Mouse (Mus musculus) midbrain, embryonic 11.5 days (tissue): ENCODE data around the gene Cbx5. TPM values are rescaled to one million over a fixed set of nuclear protein-coding genes. Genes with fewer than 3 reads are reported as not detected.

Experiments used
- ATAC-seq: fragments of 200-750 bp; cut with Nextera tagmentation; 2 replicates; pipeline ENCODE4 v1.8.0; 2017; ENCODE audit warnings: moderate TSS enrichment, moderate library complexity; ENCODE audit not compliant: low FRiP score
- DNase-seq: peaks from one replicate; pipeline ENCODE4 v3.0.0; 2015; ENCODE audit warnings: low spot score; ENCODE audit errors: missing footprints
- H3K27ac ChIP-seq: fragments of 300-500 bp; sonication (generic); 2 replicates; pipeline ENCODE4 v1.5.1; 2014; ENCODE audit warnings: low read depth, low read length
- H3K27me3 ChIP-seq: fragments of 300-500 bp; sonication (generic); 2 replicates; pipeline ENCODE4 v1.6.1; 2014; ENCODE audit warnings: mild to moderate bottlenecking, low read length, moderate library complexity, mixed read lengths; ENCODE audit not compliant: control insufficient read depth, insufficient read depth
- H3K36me3 ChIP-seq: fragments of 300-500 bp; sonication (generic); 2 replicates; pipeline ENCODE4 v1.6.1; 2014; ENCODE audit warnings: mild to moderate bottlenecking, low read length, moderate library complexity, mixed read lengths; ENCODE audit not compliant: control insufficient read depth, insufficient read depth
- H3K4me1 ChIP-seq: fragments of 300-500 bp; sonication (generic); 2 replicates; pipeline ENCODE4 v1.6.1; 2014; ENCODE audit warnings: low read length; ENCODE audit not compliant: control insufficient read depth, insufficient read depth
- H3K4me2 ChIP-seq: fragments of 300-500 bp; sonication (generic); 2 replicates; pipeline ENCODE4 v1.6.1; 2014; ENCODE audit warnings: mild to moderate bottlenecking, moderate library complexity
- H3K4me3 ChIP-seq: fragments of 300-500 bp; sonication (generic); 2 replicates; pipeline ENCODE4 v1.5.1; 2014; ENCODE audit warnings: low read depth, low read length
- H3K9ac ChIP-seq: fragments of 300-500 bp; sonication (generic); 2 replicates; pipeline ENCODE4 v1.6.1; 2014; ENCODE audit warnings: low read length
- H3K9me3 ChIP-seq: fragments of 300-500 bp; sonication (generic); 2 replicates; pipeline ENCODE4 v1.6.1; 2016; ENCODE audit warnings: low read length; ENCODE audit not compliant: control insufficient read depth
- WGBS: fragments of 180-500 bp; shearing (Covaris S2); extraction: QIAGEN DNeasy Blood & Tissue Kit; methylation state at CpG from one replicate; pipeline ENCODE4 v1.1.7; 2014; 5-methylcytosine and 5-hydroxymethylcytosine counted together
- polyA plus RNA-seq: library from polyadenylated mRNA; unstranded; fragments of >200 nt; fragmentation: Nextera tagmentation; extraction: Ambion mirVana; gene quantifications from 2 replicates; pipeline ENCODE4 v1.2.1, GENCODE M21; 2014

Cbx5 gene
- polyA plus RNA-seq, 1 experiment from 2014 or later, result 206 TPM

DNA sequence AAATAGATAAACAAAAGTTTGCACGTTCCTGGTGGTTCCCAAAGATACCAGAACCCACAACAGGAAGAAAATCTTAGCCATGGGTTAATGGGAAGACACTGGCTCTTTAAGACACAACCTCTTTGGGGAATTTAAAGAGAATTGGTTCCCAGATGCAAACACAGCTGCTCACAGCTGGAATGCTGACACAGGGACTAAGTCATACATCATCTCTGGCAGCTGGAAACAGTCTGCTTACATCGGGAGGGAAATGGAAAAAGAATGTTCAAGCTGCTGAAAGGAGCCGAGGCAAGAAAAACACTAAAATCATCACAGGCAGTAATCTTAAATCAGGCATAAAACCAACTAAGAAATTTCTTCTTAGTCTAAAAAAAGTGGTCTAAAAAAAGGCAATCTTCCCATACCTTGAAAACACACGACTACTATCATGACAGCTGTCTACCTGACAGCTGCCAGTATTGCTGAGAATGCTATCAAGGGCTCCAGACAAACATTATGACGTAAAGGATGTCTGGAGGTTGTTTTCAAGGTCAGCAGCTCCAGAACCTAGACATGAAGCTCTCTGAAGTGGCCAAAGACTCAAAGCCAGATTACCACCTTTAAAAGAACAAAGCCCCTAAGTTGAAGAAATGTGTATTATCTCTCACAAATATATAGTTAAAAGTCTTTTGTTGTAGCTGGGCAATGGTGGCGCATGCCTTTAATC is 37.4 kb downstream of the Cbx5 start:
- Histone ChIP-seq H3K36me3 (peaks cover 28% of the 10 kb centered on the region), H3K9me3 (no peaks in the 10 kb centered on the region), H3K4me1 (no peaks in the 10 kb centered on the region), H3K27me3 (no peaks in the 10 kb centered on the region), H3K27ac (no peak overlapping the region), H3K4me3 (no peak overlapping the region), H3K9ac (no peak overlapping the region), H3K4me2 (no peak overlapping the region)
- DNase-seq (no peak), ATAC-seq (no peak)
- 80% methylated on average over 6 of the region's 6 CpGs for WGBS

DNA sequence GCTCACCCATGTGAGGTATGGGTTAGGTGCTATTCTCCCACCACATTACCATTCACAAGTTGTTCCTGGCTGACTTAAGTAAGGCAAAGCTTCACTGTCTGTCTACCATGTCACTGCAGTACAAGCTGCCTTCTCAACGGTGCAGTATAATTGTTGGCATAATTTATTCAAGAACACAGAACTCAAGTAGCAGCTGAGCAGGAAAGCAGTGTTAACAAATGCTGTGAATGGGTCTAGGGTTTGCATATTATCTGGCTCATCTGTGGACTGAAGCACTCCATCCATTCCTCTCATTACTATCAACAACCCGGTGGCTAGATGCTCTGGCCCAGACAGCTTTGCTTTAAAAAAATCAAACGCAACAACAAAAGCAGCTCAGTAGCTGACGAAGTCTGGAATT is 41.8 kb downstream of the Cbx5 start:
- WGBS, result 95% methylated on average over 4 of the region's 4 CpGs
- H3K9ac ChIP-seq, result no peak overlapping the region
- H3K27ac ChIP-seq, result no peak overlapping the region
- no peak for ATAC-seq
- H3K36me3 ChIP-seq, result peaks cover 30% of the 10 kb centered on the region
- H3K4me1 ChIP-seq, result no peaks in the 10 kb centered on the region
- no peak overlapping the region for H3K4me3 ChIP-seq
- no peak overlapping the region for H3K4me2 ChIP-seq
- no peaks in the 10 kb centered on the region for H3K27me3 ChIP-seq
- DNase-seq, result no peak
- no peaks in the 10 kb centered on the region for H3K9me3 ChIP-seq

DNA sequence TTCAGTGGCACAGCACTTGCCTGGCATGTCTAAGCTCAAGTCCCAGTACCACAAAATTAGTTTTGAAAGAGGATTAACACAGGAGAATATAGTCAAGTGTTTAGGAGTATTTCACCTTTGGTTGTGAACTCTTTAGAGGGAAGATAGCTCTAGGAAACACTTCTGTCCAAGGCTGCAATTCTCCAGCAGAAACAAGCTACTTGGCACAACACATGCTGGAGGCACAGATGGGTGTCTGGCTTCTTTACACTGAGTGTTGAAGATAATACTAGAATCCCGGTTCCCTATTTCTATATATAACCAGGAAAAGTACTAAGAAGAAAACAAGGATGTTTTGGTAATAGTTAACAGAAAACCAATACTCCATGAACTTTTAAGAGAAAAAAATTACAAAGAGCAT is 42.8 kb downstream of the Cbx5 start:
- ATAC-seq, result no peak
- H3K4me3 ChIP-seq, result no peak overlapping the region
- no peak overlapping the region for H3K27ac ChIP-seq
- no peak for DNase-seq
- no peaks in the 10 kb centered on the region for H3K9me3 ChIP-seq
- WGBS, result 95% methylated on average over 1 of the region's 1 CpGs
- H3K4me2 ChIP-seq, result no peak overlapping the region
- H3K27me3 ChIP-seq, result no peaks in the 10 kb centered on the region
- H3K9ac ChIP-seq, result no peak overlapping the region
- no peaks in the 10 kb centered on the region for H3K4me1 ChIP-seq
- peaks cover 30% of the 10 kb centered on the region for H3K36me3 ChIP-seq

DNA sequence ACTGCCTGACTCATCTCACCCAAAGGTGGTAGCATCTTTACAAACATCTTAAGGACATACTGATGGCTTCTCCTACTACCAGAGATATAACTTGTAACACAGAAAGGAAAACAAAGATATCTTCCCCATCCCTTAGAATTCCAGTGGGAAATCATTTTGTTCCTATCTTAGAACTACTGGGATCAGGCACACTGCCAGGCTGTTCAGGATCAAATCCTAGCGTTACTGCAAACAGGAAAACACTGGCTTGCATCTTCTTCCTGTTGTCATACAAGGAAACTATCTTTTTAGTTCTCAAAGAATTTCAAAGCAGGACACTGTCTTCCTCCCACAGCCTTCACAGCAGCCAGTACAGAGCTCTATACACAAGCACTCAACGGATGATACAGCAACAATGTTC is 46.0 kb downstream of the Cbx5 start:
- Histone ChIP-seq H3K9me3 (no peaks in the 10 kb centered on the region), H3K9ac (no peak overlapping the region), H3K36me3 (peaks cover 15% of the 10 kb centered on the region), H3K27me3 (no peaks in the 10 kb centered on the region), H3K4me3 (no peak overlapping the region), H3K4me2 (no peak overlapping the region), H3K4me1 (no peaks in the 10 kb centered on the region), H3K27ac (no peak overlapping the region)
- ATAC-seq (no peak), DNase-seq (no peak)
- 88% methylated on average over 2 of the region's 2 CpGs for WGBS

DNA sequence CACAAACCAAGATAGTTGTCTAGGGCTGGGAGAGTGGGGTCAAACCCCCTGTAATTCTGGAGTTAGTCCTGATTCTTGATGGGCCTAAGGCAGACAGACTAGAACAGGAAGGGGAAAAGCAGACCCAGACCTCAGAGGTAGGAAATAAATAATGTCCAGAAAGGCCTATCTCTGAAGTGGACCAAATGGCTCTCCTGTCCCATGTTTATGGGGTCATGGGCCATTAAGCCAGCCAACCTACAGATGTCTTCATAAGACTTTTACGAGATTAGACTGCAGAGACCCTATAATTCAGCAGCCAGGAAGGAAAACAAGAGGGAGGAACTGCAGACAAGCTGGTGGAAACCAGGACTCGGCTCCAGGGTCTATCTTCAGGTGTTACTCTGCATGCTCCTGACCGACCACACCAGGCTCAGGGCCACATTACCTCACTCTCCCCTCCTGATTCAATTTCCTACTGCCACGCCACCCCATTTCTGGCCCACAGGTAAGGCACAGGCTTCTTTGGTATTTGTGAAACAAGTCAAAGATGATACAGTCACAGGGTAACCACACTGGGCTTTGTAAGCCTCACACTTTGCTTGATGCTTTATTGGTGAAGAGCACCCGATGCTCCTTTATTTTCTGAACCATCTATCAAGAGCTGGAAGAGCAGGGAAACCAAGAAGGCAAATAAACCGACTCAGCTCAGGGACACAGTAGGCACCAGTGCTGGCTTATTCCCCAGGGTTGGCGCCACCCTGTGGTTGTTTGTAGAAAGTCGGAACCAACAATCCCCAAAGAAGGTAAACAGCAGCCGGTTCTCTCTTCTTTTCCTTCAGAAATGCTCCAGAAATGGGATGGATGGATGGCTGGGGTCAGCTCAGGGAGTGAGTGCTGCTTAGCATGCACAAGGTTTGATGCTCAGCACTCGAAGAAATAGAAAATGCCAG is 48.8 kb downstream of the Cbx5 start:
- H3K4me2 ChIP-seq, result no peak overlapping the region
- H3K27ac ChIP-seq, result no peak overlapping the region
- DNase-seq, result peak; percentile 93
- WGBS, result 67% methylated on average over 10 of the region's 10 CpGs
- H3K4me3 ChIP-seq, result no peak overlapping the region
- no peak overlapping the region for H3K9ac ChIP-seq
- no peak for ATAC-seq
- H3K36me3 ChIP-seq, result peaks cover 9% of the 10 kb centered on the region
- H3K4me1 ChIP-seq, result no peaks in the 10 kb centered on the region
- no peaks in the 10 kb centered on the region for H3K9me3 ChIP-seq
- no peaks in the 10 kb centered on the region for H3K27me3 ChIP-seq

DNA sequence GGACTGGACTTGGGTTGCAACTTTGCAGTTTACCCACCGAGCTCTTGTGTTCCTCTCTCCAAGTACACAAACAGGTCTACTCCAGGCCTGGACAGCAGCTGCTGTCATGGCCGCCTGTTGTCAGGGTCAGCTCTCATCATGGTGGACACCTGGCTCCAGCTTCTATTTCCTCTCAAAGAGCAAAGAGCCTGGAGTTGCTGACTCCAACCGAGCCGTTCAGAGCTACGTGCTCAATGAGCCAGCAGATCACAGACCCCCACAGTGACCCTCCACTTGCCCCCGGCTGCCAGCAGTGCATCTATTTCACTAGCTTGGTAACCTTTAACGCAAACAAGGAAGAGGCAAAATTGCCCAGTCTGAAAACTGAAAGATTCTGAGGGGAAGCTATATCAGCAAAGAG is 49.5 kb downstream of the Cbx5 start:
- Histone ChIP-seq H3K4me3 (no peak overlapping the region), H3K9ac (no peak overlapping the region), H3K27ac (no peak overlapping the region), H3K4me2 (no peak overlapping the region), H3K9me3 (no peaks in the 10 kb centered on the region), H3K27me3 (no peaks in the 10 kb centered on the region), H3K36me3 (peaks cover 5% of the 10 kb centered on the region; the same call in 1 of the 2 replicates), H3K4me1 (no peaks in the 10 kb centered on the region)
- ATAC-seq, result no peak
- 85% methylated on average over 7 of the region's 7 CpGs for WGBS
- no peak for DNase-seq

DNA sequence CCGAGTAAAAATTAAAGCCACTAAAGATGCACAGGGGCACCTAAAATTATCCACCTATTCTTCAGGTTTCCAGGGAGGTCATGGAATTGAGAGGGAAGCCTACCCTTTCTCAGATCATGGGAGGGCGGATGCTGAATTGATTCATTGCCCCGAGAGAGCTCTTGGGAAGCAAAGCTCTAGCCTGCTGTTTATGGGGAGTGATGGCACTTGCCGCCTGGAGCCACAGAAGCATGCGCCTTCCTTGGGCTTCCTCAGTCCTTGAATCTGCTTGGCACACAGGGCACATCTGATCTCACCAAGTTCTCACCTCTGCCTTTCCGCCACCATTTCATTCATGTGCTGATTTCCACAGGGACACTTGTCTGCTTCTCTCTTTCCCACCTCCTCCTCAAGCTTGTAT is 51.8 kb downstream of the Cbx5 start:
- ATAC-seq (no peak), DNase-seq (no peak)
- Histone ChIP-seq H3K36me3 (no peaks in the 10 kb centered on the region; the same call in 1 of the 2 replicates), H3K9me3 (no peaks in the 10 kb centered on the region), H3K27me3 (peaks cover 12% of the 10 kb centered on the region), H3K4me2 (no peak overlapping the region), H3K4me1 (peaks cover 7% of the 10 kb centered on the region; the same call in 1 of the 2 replicates), H3K27ac (no peak overlapping the region), H3K9ac (no peak overlapping the region), H3K4me3 (no peak overlapping the region)
- 75% methylated on average over 6 of the region's 6 CpGs for WGBS

DNA sequence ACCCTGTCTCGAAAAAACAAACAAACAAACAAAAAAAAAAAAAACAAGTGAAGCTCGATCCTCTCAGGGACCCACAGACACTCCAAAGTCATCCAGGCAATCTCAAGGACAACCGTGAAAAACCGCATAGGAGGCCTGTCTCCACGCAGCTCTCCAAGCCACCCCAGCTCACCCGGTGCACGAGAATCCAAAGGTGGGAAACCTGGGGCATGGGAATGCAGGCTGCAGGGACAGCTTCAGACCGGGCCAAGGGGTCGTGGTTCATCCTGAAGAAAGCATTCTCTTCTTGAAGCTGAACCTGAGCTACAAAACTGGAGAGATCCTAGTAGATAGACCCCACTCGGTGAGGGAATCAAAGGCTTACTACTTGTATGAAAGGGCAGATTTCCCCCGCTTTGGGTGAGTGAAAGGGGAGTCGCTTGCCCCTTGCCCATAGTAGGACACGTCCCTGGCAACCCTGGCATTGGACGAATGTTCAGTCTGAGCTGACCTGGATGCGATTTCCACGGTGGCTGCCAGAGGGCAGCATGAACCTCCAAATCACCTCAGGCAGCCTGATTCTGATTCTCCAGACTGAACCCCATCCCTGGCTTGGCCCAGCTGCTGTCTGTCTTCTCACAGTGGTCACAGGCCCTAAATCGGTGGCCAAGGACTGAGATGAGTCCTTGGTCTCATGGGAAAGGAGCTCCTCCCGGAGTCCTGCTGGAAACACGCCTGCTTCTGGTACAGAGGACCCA is 54.0 kb downstream of the Cbx5 start:
- no peak overlapping the region for H3K4me2 ChIP-seq
- no peaks in the 10 kb centered on the region for H3K36me3 ChIP-seq
- no peaks in the 10 kb centered on the region for H3K9me3 ChIP-seq
- H3K27me3 ChIP-seq, result peaks cover 27% of the 10 kb centered on the region
- H3K4me1 ChIP-seq, result peaks cover 7% of the 10 kb centered on the region; the same call in 1 of the 2 replicates
- no peak overlapping the region for H3K27ac ChIP-seq
- DNase-seq (peak; percentile 93), ATAC-seq (peak; percentile 28; the same call in 1 of the 2 replicates)
- WGBS, result 53% methylated on average over 19 of the region's 19 CpGs
- H3K4me3 ChIP-seq, result no peak overlapping the region
- no peak overlapping the region for H3K9ac ChIP-seq
